Mouse (Mus musculus) hindbrain, embryonic 13.5 days (tissue): Measurements from ENCODE around the gene Wscd1. TPM values are rescaled to one million over a fixed set of nuclear protein-coding genes. Genes with fewer than 3 reads are reported as not detected.
A peak's percentile ranks its signal among the peaks of the same experiment; 100 is the strongest.

Source experiments
- ATAC-seq: fragments of 200-750 bp; cut with Nextera tagmentation; 2 replicates; pipeline ENCODE4 v1.8.0; 2017; ENCODE audit warnings: moderate TSS enrichment; ENCODE audit not compliant: low FRiP score
- H3K27ac ChIP-seq: fragments of 300-500 bp; sonication (generic); 2 replicates; pipeline ENCODE4 v1.5.1; 2015; ENCODE audit warnings: inconsistent platforms, mild to moderate bottlenecking, moderate library complexity
- H3K27me3 ChIP-seq: fragments of 300-500 bp; sonication (generic); 2 replicates; pipeline ENCODE4 v1.6.1; 2015; ENCODE audit warnings: mild to moderate bottlenecking, inconsistent platforms
- H3K36me3 ChIP-seq: fragments of 300-500 bp; sonication (generic); 2 replicates; pipeline ENCODE4 v1.6.1; 2015; ENCODE audit warnings: mild to moderate bottlenecking, inconsistent platforms
- H3K4me1 ChIP-seq: fragments of 300-500 bp; sonication (generic); replicated peaks from 2 replicates; pipeline ENCODE4 v1.6.1; 2015; ENCODE audit warnings: inconsistent platforms
- H3K4me2 ChIP-seq: fragments of 300-500 bp; sonication (generic); 2 replicates; pipeline ENCODE4 v1.6.1; 2015; ENCODE audit warnings: inconsistent platforms, mild to moderate bottlenecking, moderate library complexity
- H3K4me3 ChIP-seq: fragments of 300-500 bp; sonication (generic); 2 replicates; pipeline ENCODE4 v1.5.1; 2015; ENCODE audit warnings: mild to moderate bottlenecking, inconsistent platforms
- H3K9ac ChIP-seq: fragments of 300-500 bp; sonication (generic); 2 replicates; pipeline ENCODE4 v1.6.1; 2015; ENCODE audit warnings: mild to moderate bottlenecking, inconsistent platforms
- H3K9me3 ChIP-seq: fragments of 300-500 bp; sonication (generic); 2 replicates; pipeline ENCODE4 v1.6.1; 2016; ENCODE audit warnings: inconsistent platforms
- WGBS: fragments of 180-500 bp; shearing (Covaris S2); methylation state at CpG from one replicate; pipeline ENCODE4 v1.1.7; 2015; 5-methylcytosine and 5-hydroxymethylcytosine counted together
- polyA plus RNA-seq: library from polyadenylated mRNA; unstranded; fragments of >200 nt; fragmentation: Nextera tagmentation; extraction: Ambion mirVana; gene quantifications from 2 replicates; pipeline ENCODE4 v1.2.1, GENCODE M21; 2015

Gene Wscd1
- polyA plus RNA-seq, 1 experiment from 2014 or later = 69.8 TPM

- ATAC-seq = no peak
- 29% methylated on average over 3 of the region's 3 CpGs for WGBS
- H3K4me3 ChIP-seq = no peak overlapping the region
- peak overlapping the region; percentile 90 for H3K27ac ChIP-seq
- H3K9ac ChIP-seq = no peak overlapping the region
- H3K36me3 ChIP-seq = peaks cover 15% of the 10 kb centered on the region
- H3K9me3 ChIP-seq = no peaks in the 10 kb centered on the region
- peaks cover 95% of the 10 kb centered on the region for H3K4me1 ChIP-seq
- 0 out of 2 replicates have a peak, but pooled peaks cover 5% of the 10 kb centered on the region for H3K27me3 ChIP-seq
- H3K4me2 ChIP-seq = peak overlapping the region; percentile 8
Observed at GRCm38 (mm10) chr11:71756325-71756724, 6.6 kb downstream of the Wscd1 start.

GRCm38 (mm10) chr11:71758211-71759110 is 8.7 kb downstream of the Wscd1 start:
- H3K4me3 ChIP-seq = no peak overlapping the region
- 16% methylated on average over 21 of the region's 21 CpGs for WGBS
- peak overlapping the region; percentile 90 for H3K27ac ChIP-seq
- peaks cover 98% of the 10 kb centered on the region for H3K4me1 ChIP-seq
- no peaks in the 10 kb centered on the region for H3K9me3 ChIP-seq
- H3K36me3 ChIP-seq = peaks cover 15% of the 10 kb centered on the region
- peak; percentile 86 for ATAC-seq
- no peak overlapping the region for H3K9ac ChIP-seq
- H3K4me2 ChIP-seq = peak overlapping the region; percentile 23
- 0 out of 2 replicates have a peak, but pooled peaks cover 5% of the 10 kb centered on the region for H3K27me3 ChIP-seq

- no peaks in the 10 kb centered on the region for H3K9me3 ChIP-seq
- H3K27ac ChIP-seq = no peak overlapping the region
- H3K9ac ChIP-seq = no peak overlapping the region
- peaks cover 97% of the 10 kb centered on the region for H3K4me1 ChIP-seq
- no peak for ATAC-seq
- 85% methylated on average over 9 of the region's 9 CpGs for WGBS
- H3K4me3 ChIP-seq = no peak overlapping the region
- 0 out of 2 replicates have a peak, but pooled peaks cover 5% of the 10 kb centered on the region for H3K27me3 ChIP-seq
- H3K36me3 ChIP-seq = peaks cover 16% of the 10 kb centered on the region
- H3K4me2 ChIP-seq = no peak overlapping the region
Observed at GRCm38 (mm10) chr11:71760991-71761390, 11.3 kb downstream of the Wscd1 start.

GRCm38 (mm10) chr11:71763154-71763553 is 13.4 kb downstream of the Wscd1 start:
- peaks cover 34% of the 10 kb centered on the region for H3K36me3 ChIP-seq
- peak overlapping the region; percentile 79 for H3K27ac ChIP-seq
- 0 out of 2 replicates have a peak overlapping the region, but pooled peaks have one; percentile 15 for H3K9ac ChIP-seq
- H3K4me2 ChIP-seq = 0 out of 2 replicates have a peak overlapping the region, but pooled peaks have one; percentile 2
- no peak overlapping the region for H3K4me3 ChIP-seq
- H3K4me1 ChIP-seq = peaks cover 84% of the 10 kb centered on the region
- no peaks in the 10 kb centered on the region for H3K9me3 ChIP-seq
- ATAC-seq = peak; percentile 68
- H3K27me3 ChIP-seq = 0 out of 2 replicates have a peak, but pooled peaks cover 5% of the 10 kb centered on the region
- 11% methylated on average over 5 of the region's 5 CpGs for WGBS

- no peak overlapping the region for H3K4me3 ChIP-seq
- peaks cover 78% of the 10 kb centered on the region for H3K4me1 ChIP-seq
- ATAC-seq = peak; percentile 49; the same call in 1 of the 2 replicates
- peaks cover 38% of the 10 kb centered on the region for H3K36me3 ChIP-seq
- 25% methylated on average over 5 of the region's 5 CpGs for WGBS
- no peak overlapping the region for H3K9ac ChIP-seq
- 0 out of 2 replicates have a peak, but pooled peaks cover 5% of the 10 kb centered on the region for H3K27me3 ChIP-seq
- peak overlapping the region; percentile 79 for H3K27ac ChIP-seq
- H3K9me3 ChIP-seq = no peaks in the 10 kb centered on the region
- H3K4me2 ChIP-seq = 0 out of 2 replicates have a peak overlapping the region, but pooled peaks have one; percentile 2
Observed at GRCm38 (mm10) chr11:71763651-71764275, 14.0 kb downstream of the Wscd1 start.

- H3K36me3 ChIP-seq = peaks cover 44% of the 10 kb centered on the region
- WGBS = 83% methylated on average over 2 of the region's 2 CpGs
- H3K27ac ChIP-seq = peak overlapping the region; percentile 79
- no peak overlapping the region for H3K4me3 ChIP-seq
- no peaks in the 10 kb centered on the region for H3K9me3 ChIP-seq
- H3K9ac ChIP-seq = no peak overlapping the region
- H3K4me1 ChIP-seq = peaks cover 71% of the 10 kb centered on the region
- no peak overlapping the region for H3K4me2 ChIP-seq
- 0 out of 2 replicates have a peak, but pooled peaks cover 4% of the 10 kb centered on the region for H3K27me3 ChIP-seq
- no peak for ATAC-seq
Observed at GRCm38 (mm10) chr11:71764743-71765142, 15.0 kb downstream of the Wscd1 start.

GRCm38 (mm10) chr11:71765335-71765734 is 15.6 kb downstream of the Wscd1 start:
- no peaks in the 10 kb centered on the region for H3K9me3 ChIP-seq
- no peak for ATAC-seq
- no peak overlapping the region for H3K4me3 ChIP-seq
- WGBS = 59% methylated on average over 6 of the region's 6 CpGs
- no peak overlapping the region for H3K4me2 ChIP-seq
- no peak overlapping the region for H3K27ac ChIP-seq
- no peaks in the 10 kb centered on the region for H3K27me3 ChIP-seq
- H3K36me3 ChIP-seq = peaks cover 44% of the 10 kb centered on the region
- H3K4me1 ChIP-seq = peaks cover 71% of the 10 kb centered on the region
- H3K9ac ChIP-seq = no peak overlapping the region

GRCm38 (mm10) chr11:71766380-71766779 is 16.7 kb downstream of the Wscd1 start:
- WGBS = 94% methylated on average over 1 of the region's 1 CpGs
- Histone ChIP-seq H3K4me3 (no peak overlapping the region), H3K36me3 (peaks cover 47% of the 10 kb centered on the region), H3K27ac (no peak overlapping the region), H3K4me1 (peaks cover 67% of the 10 kb centered on the region), H3K27me3 (no peaks in the 10 kb centered on the region), H3K9ac (no peak overlapping the region), H3K4me2 (no peak overlapping the region), H3K9me3 (no peaks in the 10 kb centered on the region)
- no peak for ATAC-seq

- Histone ChIP-seq H3K4me1 (peaks cover 67% of the 10 kb centered on the region), H3K4me3 (no peak overlapping the region), H3K36me3 (peaks cover 55% of the 10 kb centered on the region), H3K9me3 (no peaks in the 10 kb centered on the region), H3K27me3 (no peaks in the 10 kb centered on the region), H3K9ac (no peak overlapping the region), H3K4me2 (no peak overlapping the region), H3K27ac (no peak overlapping the region)
- no peak for ATAC-seq
- 70% methylated on average over 3 of the region's 3 CpGs for WGBS
Observed at GRCm38 (mm10) chr11:71767726-71768125, 18.0 kb downstream of the Wscd1 start.

- no peaks in the 10 kb centered on the region for H3K9me3 ChIP-seq
- ATAC-seq = no peak
- 62% methylated on average over 8 of the region's 8 CpGs for WGBS
- H3K27ac ChIP-seq = no peak overlapping the region
- no peaks in the 10 kb centered on the region for H3K27me3 ChIP-seq
- no peak overlapping the region for H3K9ac ChIP-seq
- no peak overlapping the region for H3K4me2 ChIP-seq
- no peak overlapping the region for H3K4me3 ChIP-seq
- H3K36me3 ChIP-seq = peaks cover 63% of the 10 kb centered on the region
- H3K4me1 ChIP-seq = peaks cover 66% of the 10 kb centered on the region
Observed at GRCm38 (mm10) chr11:71769744-71770143, 20.0 kb downstream of the Wscd1 start.

- H3K27ac ChIP-seq = no peak overlapping the region
- no peak for ATAC-seq
- H3K4me2 ChIP-seq = no peak overlapping the region
- H3K36me3 ChIP-seq = peaks cover 69% of the 10 kb centered on the region
- H3K4me1 ChIP-seq = peaks cover 58% of the 10 kb centered on the region
- H3K27me3 ChIP-seq = no peaks in the 10 kb centered on the region
- H3K9ac ChIP-seq = no peak overlapping the region
- no peak overlapping the region for H3K4me3 ChIP-seq
- 55% methylated on average over 2 of the region's 2 CpGs for WGBS
- no peaks in the 10 kb centered on the region for H3K9me3 ChIP-seq
Observed at GRCm38 (mm10) chr11:71770479-71770878, 20.8 kb downstream of the Wscd1 start.

- H3K9me3 ChIP-seq = no peaks in the 10 kb centered on the region
- no peak overlapping the region for H3K9ac ChIP-seq
- H3K27ac ChIP-seq = no peak overlapping the region
- H3K4me1 ChIP-seq = peaks cover 52% of the 10 kb centered on the region
- no peak overlapping the region for H3K4me3 ChIP-seq
- peaks cover 73% of the 10 kb centered on the region for H3K36me3 ChIP-seq
- no peak for ATAC-seq
- no peaks in the 10 kb centered on the region for H3K27me3 ChIP-seq
- no peak overlapping the region for H3K4me2 ChIP-seq
- WGBS = 82% methylated on average over 7 of the region's 7 CpGs
Observed at GRCm38 (mm10) chr11:71771074-71771473, 21.4 kb downstream of the Wscd1 start.
